Mouse (Mus musculus) lung, embryonic 16.5 days (tissue): Measurements from ENCODE around the gene Casp9. TPM values are rescaled to one million over a fixed set of nuclear protein-coding genes. Genes with fewer than 3 reads are reported as not detected.
A peak's percentile ranks its signal among the peaks of the same experiment; 100 is the strongest.
"Not testable (repeated sequence)": the region's sequence is repeated elsewhere in the genome, so short reads cannot be mapped to it uniquely, and the experiment has no call there.

Experiments
- ATAC-seq: fragments of 200-750 bp; cut with Nextera tagmentation; 2 replicates; pipeline ENCODE4 v1.8.0; 2017; ENCODE audit warnings: low read depth, mild to moderate bottlenecking, moderate library complexity
- H3K27ac ChIP-seq: fragments of 300-500 bp; sonication (generic); 2 replicates; pipeline ENCODE4 v1.5.1; 2014; ENCODE audit warnings: mild to moderate bottlenecking, control low read depth, low read length
- H3K27me3 ChIP-seq: fragments of 300-500 bp; sonication (generic); 2 replicates; pipeline ENCODE4 v1.6.1; 2014; ENCODE audit warnings: low read depth, low read length, mixed read lengths; ENCODE audit not compliant: control insufficient read depth, insufficient read depth
- H3K36me3 ChIP-seq: fragments of 300-500 bp; sonication (generic); 2 replicates; pipeline ENCODE4 v1.6.1; 2014; ENCODE audit warnings: low read length; ENCODE audit not compliant: control insufficient read depth, insufficient read depth
- H3K4me1 ChIP-seq: fragments of 300-500 bp; sonication (generic); replicated peaks from 2 replicates; pipeline ENCODE4 v1.6.1; 2014; ENCODE audit warnings: low read length, mixed read lengths; ENCODE audit not compliant: control insufficient read depth, insufficient read depth
- H3K4me2 ChIP-seq: fragments of 300-500 bp; sonication (generic); 2 replicates; pipeline ENCODE4 v1.6.1; 2014; ENCODE audit warnings: low read depth, low read length, control low read depth
- H3K4me3 ChIP-seq: fragments of 300-500 bp; sonication (generic); 2 replicates; pipeline ENCODE4 v1.5.1; 2014; ENCODE audit warnings: mild to moderate bottlenecking, low read length, control low read depth
- H3K9ac ChIP-seq: fragments of 300-500 bp; sonication (generic); 2 replicates; pipeline ENCODE4 v1.6.1; 2014; ENCODE audit warnings: low read length, control low read depth
- H3K9me3 ChIP-seq: fragments of 300-500 bp; sonication (generic); 2 replicates; pipeline ENCODE4 v1.6.1; 2016; ENCODE audit warnings: low read length; ENCODE audit not compliant: control insufficient read depth
- WGBS: fragments of 180-500 bp; shearing (Covaris S2); extraction: QIAGEN DNeasy Blood & Tissue Kit; methylation state at CpG from one replicate; pipeline ENCODE4 v1.1.7; 2014; 5-methylcytosine and 5-hydroxymethylcytosine counted together
- polyA plus RNA-seq: library from polyadenylated mRNA; unstranded; fragments of >200 nt; fragmentation: Nextera tagmentation; extraction: Ambion mirVana; gene quantifications from 2 replicates; pipeline ENCODE4 v1.2.1, GENCODE M21; 2015

The Casp9 gene
- polyA plus RNA-seq, 1 experiment from 2014 or later = 23.9 TPM

- ATAC-seq = no peak
- Histone ChIP-seq H3K27ac (no peak overlapping the region), H3K27me3 (no peaks in the 10 kb centered on the region), H3K9ac (no peak overlapping the region), H3K4me3 (no peak overlapping the region), H3K4me2 (no peak overlapping the region), H3K36me3 (peaks cover 21% of the 10 kb centered on the region; the same call in 1 of the 2 replicates), H3K4me1 (peaks cover 18% of the 10 kb centered on the region), H3K9me3 (no peaks in the 10 kb centered on the region)
- 83% methylated on average over 8 of the region's 8 CpGs for WGBS
These were observed 21.6 kb upstream of the Casp9 start for GRCm38 (mm10) chr4:141771823-141772222.

- ATAC-seq, H3K9me3 ChIP-seq, H3K4me2 ChIP-seq, H3K27ac ChIP-seq, H3K9ac ChIP-seq, H3K4me1 ChIP-seq, H3K27me3 ChIP-seq, H3K4me3 ChIP-seq: not testable (repeated sequence)
- WGBS = 82% methylated on average over 4 of the region's 4 CpGs
- peaks cover 23% of the 10 kb centered on the region for H3K36me3 ChIP-seq
These were observed 20.4 kb upstream of the Casp9 start for GRCm38 (mm10) chr4:141773019-141773418.

- H3K4me1 ChIP-seq = no peaks in the 10 kb centered on the region
- H3K9me3 ChIP-seq = no peaks in the 10 kb centered on the region
- no peak overlapping the region for H3K4me3 ChIP-seq
- no peak for ATAC-seq
- no peak overlapping the region for H3K27ac ChIP-seq
- peaks cover 41% of the 10 kb centered on the region for H3K36me3 ChIP-seq
- H3K9ac ChIP-seq = no peak overlapping the region
- H3K4me2 ChIP-seq = no peak overlapping the region
- 81% methylated on average over 8 of the region's 8 CpGs for WGBS
- no peaks in the 10 kb centered on the region for H3K27me3 ChIP-seq
These were observed 13.6 kb upstream of the Casp9 start for GRCm38 (mm10) chr4:141779828-141780227.

GRCm38 (mm10) chr4:141781201-141781985, 12.0 kb upstream of the Casp9 start:
- Histone ChIP-seq H3K27ac (no peak overlapping the region), H3K4me1 (no peaks in the 10 kb centered on the region; the same call in 1 of the 2 replicates), H3K9me3 (no peaks in the 10 kb centered on the region), H3K36me3 (peaks cover 35% of the 10 kb centered on the region), H3K4me2 (no peak overlapping the region), H3K4me3 (no peak overlapping the region), H3K27me3 (no peaks in the 10 kb centered on the region), H3K9ac (no peak overlapping the region)
- WGBS = 93% methylated on average over 8 of the region's 8 CpGs
- ATAC-seq = no peak

GRCm38 (mm10) chr4:141784835-141785234, 8.6 kb upstream of the Casp9 start:
- Histone ChIP-seq H3K4me2 (no peak overlapping the region), H3K27me3 (no peaks in the 10 kb centered on the region), H3K9me3 (no peaks in the 10 kb centered on the region), H3K27ac (no peak overlapping the region), H3K4me1 (peaks cover 8% of the 10 kb centered on the region), H3K4me3 (no peak overlapping the region), H3K9ac (no peak overlapping the region), H3K36me3 (peaks cover 32% of the 10 kb centered on the region)
- 73% methylated on average over 5 of the region's 5 CpGs for WGBS
- no peak for ATAC-seq

- WGBS = 64% methylated on average over 13 of the region's 13 CpGs
- Histone ChIP-seq H3K4me2 (no peak overlapping the region), H3K9ac (no peak overlapping the region; the same call in 1 of the 2 replicates), H3K27ac (peak overlapping the region; percentile 7), H3K27me3 (no peaks in the 10 kb centered on the region), H3K9me3 (no peaks in the 10 kb centered on the region), H3K4me1 (peaks cover 11% of the 10 kb centered on the region), H3K36me3 (peaks cover 23% of the 10 kb centered on the region), H3K4me3 (no peak overlapping the region)
- no peak for ATAC-seq
These were observed 7.3 kb upstream of the Casp9 start for GRCm38 (mm10) chr4:141786141-141786540.

- no peaks in the 10 kb centered on the region for H3K27me3 ChIP-seq
- peak overlapping the region; percentile 53 for H3K27ac ChIP-seq
- WGBS = 45% methylated on average over 6 of the region's 6 CpGs
- H3K9ac ChIP-seq = no peak overlapping the region
- ATAC-seq = no peak
- H3K4me2 ChIP-seq = no peak overlapping the region
- H3K4me1 ChIP-seq = peaks cover 11% of the 10 kb centered on the region
- no peaks in the 10 kb centered on the region for H3K9me3 ChIP-seq
- H3K36me3 ChIP-seq = peaks cover 20% of the 10 kb centered on the region
- no peak overlapping the region for H3K4me3 ChIP-seq
These were observed 6.4 kb upstream of the Casp9 start for GRCm38 (mm10) chr4:141787046-141787445.

GRCm38 (mm10) chr4:141787462-141787861, 6.0 kb upstream of the Casp9 start:
- peaks cover 11% of the 10 kb centered on the region for H3K4me1 ChIP-seq
- H3K9me3 ChIP-seq = no peaks in the 10 kb centered on the region
- no peak overlapping the region for H3K9ac ChIP-seq
- no peak overlapping the region for H3K4me3 ChIP-seq
- ATAC-seq = no peak
- peak overlapping the region; percentile 53 for H3K27ac ChIP-seq
- 66% methylated on average over 7 of the region's 7 CpGs for WGBS
- H3K4me2 ChIP-seq = no peak overlapping the region
- no peaks in the 10 kb centered on the region for H3K27me3 ChIP-seq
- H3K36me3 ChIP-seq = peaks cover 18% of the 10 kb centered on the region

- H3K4me2 ChIP-seq = peak overlapping the region; percentile 88
- H3K27me3 ChIP-seq = no peaks in the 10 kb centered on the region
- H3K9ac ChIP-seq = peak overlapping the region; percentile 97
- H3K9me3 ChIP-seq = no peaks in the 10 kb centered on the region
- H3K4me1 ChIP-seq = peaks cover 18% of the 10 kb centered on the region
- H3K36me3 ChIP-seq = no peaks in the 10 kb centered on the region
- 34% methylated on average over 3 of the region's 3 CpGs for WGBS
- no peak for ATAC-seq
- H3K27ac ChIP-seq = peak overlapping the region; percentile 70
- H3K4me3 ChIP-seq = peak overlapping the region; percentile 90
These were observed 3.7 kb upstream of the Casp9 start for GRCm38 (mm10) chr4:141789564-141790218.
